Mouse (Mus musculus) neural tube, embryonic 13.5 days (tissue): ENCODE results near the gene Ttc39b. TPM values are rescaled to one million over a fixed set of nuclear protein-coding genes. Genes with fewer than 3 reads are reported as not detected.
A peak's percentile ranks its signal among the peaks of the same experiment; 100 is the strongest.

Experiments used
- ATAC-seq: fragments of 200-750 bp; cut with Nextera tagmentation; 2 replicates; pipeline ENCODE4 v1.8.0; 2017; ENCODE audit warnings: low read depth, mild to moderate bottlenecking, moderate TSS enrichment, moderate library complexity
- H3K27ac ChIP-seq: fragments of 300-500 bp; sonication (generic); replicated peaks from 2 replicates; pipeline ENCODE4 v1.5.1; 2015; ENCODE audit warnings: moderate library complexity, mild to moderate bottlenecking, inconsistent platforms
- H3K27me3 ChIP-seq: fragments of 300-500 bp; sonication (generic); 2 replicates; pipeline ENCODE4 v1.6.1; 2015; ENCODE audit warnings: mild to moderate bottlenecking, inconsistent platforms
- H3K36me3 ChIP-seq: fragments of 300-500 bp; sonication (generic); 2 replicates; pipeline ENCODE4 v1.6.1; 2015; ENCODE audit warnings: mild to moderate bottlenecking, inconsistent platforms
- H3K4me1 ChIP-seq: fragments of 300-500 bp; sonication (generic); replicated peaks from 2 replicates; pipeline ENCODE4 v1.6.1; 2015; ENCODE audit warnings: inconsistent platforms
- H3K4me2 ChIP-seq: fragments of 300-500 bp; sonication (generic); 2 replicates; pipeline ENCODE4 v1.6.1; 2015; ENCODE audit warnings: inconsistent platforms, mild to moderate bottlenecking, moderate library complexity
- H3K4me3 ChIP-seq: fragments of 300-500 bp; sonication (generic); 2 replicates; pipeline ENCODE4 v1.5.1; 2015; ENCODE audit warnings: mild to moderate bottlenecking, inconsistent platforms
- H3K9ac ChIP-seq: fragments of 300-500 bp; sonication (generic); 2 replicates; pipeline ENCODE4 v1.6.1; 2015; ENCODE audit warnings: moderate library complexity, mild to moderate bottlenecking, inconsistent platforms
- H3K9me3 ChIP-seq: fragments of 300-500 bp; sonication (generic); 2 replicates; pipeline ENCODE4 v1.6.1; 2016; ENCODE audit warnings: inconsistent platforms
- WGBS: fragments of 180-500 bp; shearing (Covaris S2); methylation state at CpG from one replicate; pipeline ENCODE4 v1.1.7; 2015; 5-methylcytosine and 5-hydroxymethylcytosine counted together
- polyA plus RNA-seq: library from polyadenylated mRNA; unstranded; fragments of >200 nt; fragmentation: Nextera tagmentation; extraction: Ambion mirVana; gene quantifications from 2 replicates; pipeline ENCODE4 v1.2.1, GENCODE M21; 2015

Gene Ttc39b
- polyA plus RNA-seq, 1 experiment from 2014 or later = 4.5 TPM

DNA sequence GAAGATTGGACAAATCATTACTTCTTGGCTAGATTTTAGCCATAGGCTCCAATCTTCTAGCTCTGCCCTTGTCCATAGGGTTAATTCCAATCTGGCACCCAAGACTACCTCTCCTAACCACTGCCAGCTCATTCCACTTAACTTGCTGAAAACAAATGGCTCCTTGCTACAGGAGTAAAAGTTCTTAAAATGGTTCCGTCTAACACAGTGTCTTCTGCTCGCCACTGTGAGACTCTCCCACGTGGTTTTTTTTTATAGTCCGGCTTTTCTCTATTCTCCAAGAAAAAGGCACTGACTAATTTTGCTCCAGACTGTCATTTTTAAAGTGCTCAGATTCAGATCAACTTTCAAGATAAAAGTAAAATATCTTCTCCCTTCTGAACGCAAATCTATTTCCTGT, 104.8 kb downstream of the Ttc39b start:
- no peak for ATAC-seq
- 90% methylated on average over 5 of the region's 5 CpGs for WGBS
- H3K9ac ChIP-seq = no peak overlapping the region
- no peaks in the 10 kb centered on the region for H3K36me3 ChIP-seq
- H3K27me3 ChIP-seq = no peaks in the 10 kb centered on the region
- no peak overlapping the region for H3K4me2 ChIP-seq
- no peaks in the 10 kb centered on the region for H3K9me3 ChIP-seq
- no peak overlapping the region for H3K4me3 ChIP-seq
- H3K4me1 ChIP-seq = no peaks in the 10 kb centered on the region
- H3K27ac ChIP-seq = no peak overlapping the region

DNA sequence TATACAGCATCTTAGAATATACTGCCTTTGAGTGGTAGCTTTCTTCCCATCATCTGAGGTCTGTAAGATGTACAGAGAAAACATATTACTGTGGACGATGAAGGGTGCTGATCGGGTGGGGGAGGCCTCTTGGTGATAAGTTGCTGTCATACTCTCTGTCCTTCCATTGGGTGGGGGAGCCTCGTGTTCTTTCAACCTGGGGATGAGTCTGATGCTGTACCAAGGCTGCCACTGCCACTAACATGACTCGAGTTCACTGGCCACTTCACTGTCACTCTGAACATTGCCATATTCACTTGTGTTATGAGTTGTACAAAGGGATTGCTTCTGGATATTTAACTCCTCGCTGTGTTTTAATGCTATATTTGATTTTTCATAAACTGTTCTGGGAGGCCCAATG, 106.9 kb downstream of the Ttc39b start:
- no peak overlapping the region for H3K9ac ChIP-seq
- WGBS = 85% methylated on average over 5 of the region's 5 CpGs
- H3K27ac ChIP-seq = no peak overlapping the region
- no peaks in the 10 kb centered on the region for H3K27me3 ChIP-seq
- H3K36me3 ChIP-seq = no peaks in the 10 kb centered on the region
- no peak for ATAC-seq
- H3K4me2 ChIP-seq = no peak overlapping the region
- H3K4me1 ChIP-seq = no peaks in the 10 kb centered on the region
- no peaks in the 10 kb centered on the region for H3K9me3 ChIP-seq
- no peak overlapping the region for H3K4me3 ChIP-seq

DNA sequence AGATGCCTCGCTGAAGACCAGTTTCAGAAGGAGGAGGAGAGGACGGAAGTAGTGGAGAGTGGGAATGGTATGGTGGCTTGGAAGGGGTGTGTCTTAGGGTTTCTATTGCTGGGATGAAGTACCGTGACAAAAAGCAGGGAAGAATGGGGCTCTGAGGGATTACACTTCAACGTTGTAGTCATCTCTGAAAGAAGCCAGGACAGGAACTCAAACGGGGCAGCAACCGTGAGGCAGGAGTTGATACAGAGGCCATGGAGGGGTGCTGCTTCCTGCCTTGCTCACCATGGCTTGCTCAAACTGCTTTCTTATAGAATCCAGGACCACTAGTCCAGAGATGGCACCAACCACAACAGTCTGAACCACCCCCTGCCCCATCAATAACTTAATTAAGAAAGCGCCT, 107.7 kb downstream of the Ttc39b start:
- Histone ChIP-seq H3K4me2 (no peak overlapping the region), H3K4me3 (no peak overlapping the region), H3K9ac (no peak overlapping the region), H3K27ac (no peak overlapping the region), H3K9me3 (no peaks in the 10 kb centered on the region), H3K4me1 (peaks cover 4% of the 10 kb centered on the region; the same call in 1 of the 2 replicates), H3K27me3 (no peaks in the 10 kb centered on the region), H3K36me3 (no peaks in the 10 kb centered on the region)
- no peak for ATAC-seq
- 80% methylated on average over 7 of the region's 7 CpGs for WGBS

DNA sequence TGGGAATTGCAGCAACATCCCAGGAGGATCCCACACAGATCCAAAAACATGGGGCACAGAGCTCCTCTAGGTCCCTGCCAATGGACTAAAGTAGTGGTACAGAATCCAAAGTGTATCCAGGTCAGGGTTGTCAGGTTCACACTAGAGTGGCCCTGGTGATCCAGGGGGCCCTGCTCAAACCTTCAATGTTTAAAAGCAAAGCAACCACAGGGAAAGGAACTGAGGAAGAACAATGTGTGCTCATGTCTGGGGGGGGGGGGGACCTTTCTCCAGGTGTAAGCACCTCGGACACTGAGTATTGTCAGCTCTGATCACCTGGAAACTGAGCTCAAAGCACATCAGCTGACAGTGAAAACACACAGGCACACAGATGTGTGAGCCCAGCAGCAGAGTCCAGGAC, 108.3 kb downstream of the Ttc39b start:
- no peaks in the 10 kb centered on the region for H3K9me3 ChIP-seq
- H3K4me2 ChIP-seq = no peak overlapping the region
- peaks cover 4% of the 10 kb centered on the region; the same call in 1 of the 2 replicates for H3K4me1 ChIP-seq
- H3K36me3 ChIP-seq = no peaks in the 10 kb centered on the region
- H3K27me3 ChIP-seq = no peaks in the 10 kb centered on the region
- no peak overlapping the region for H3K4me3 ChIP-seq
- H3K27ac ChIP-seq = no peak overlapping the region
- 100% methylated on average over 1 of the region's 1 CpGs for WGBS
- H3K9ac ChIP-seq = no peak overlapping the region
- ATAC-seq = no peak

DNA sequence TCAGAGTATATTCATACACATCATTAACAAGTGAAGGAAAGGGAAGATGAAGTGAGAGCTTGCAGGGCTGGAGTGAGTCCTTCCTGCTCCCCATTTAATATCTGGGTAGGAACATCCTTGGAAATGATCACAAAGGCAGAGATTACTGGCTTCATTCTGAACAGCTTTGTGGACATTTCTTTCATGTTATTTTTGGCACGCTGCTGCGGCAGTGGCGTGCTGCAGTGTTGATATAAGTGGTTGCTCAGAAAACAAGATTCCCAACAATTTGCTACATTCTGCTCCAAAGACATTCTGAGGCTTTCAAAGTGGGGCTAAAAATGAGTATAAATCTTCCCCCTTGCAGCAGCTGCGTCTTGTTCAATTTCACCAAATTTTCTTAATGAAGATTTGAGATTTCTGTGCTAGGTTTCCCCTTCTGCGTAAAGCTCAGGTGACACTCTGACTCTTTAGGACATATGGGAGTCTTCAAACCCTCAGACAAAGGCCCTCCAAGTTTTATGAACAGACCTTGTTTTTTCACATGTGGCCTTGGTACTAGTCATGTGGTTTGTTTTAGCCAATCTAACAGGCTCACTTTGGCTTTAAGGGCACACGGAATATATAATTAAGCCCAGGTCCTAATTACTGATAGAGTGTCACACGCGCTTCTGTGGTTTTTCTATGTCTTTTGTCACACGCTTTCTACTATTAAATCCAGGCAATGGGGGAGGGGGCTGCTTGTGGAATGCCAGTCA, 109.1 kb downstream of the Ttc39b start:
- no peaks in the 10 kb centered on the region for H3K36me3 ChIP-seq

DNA sequence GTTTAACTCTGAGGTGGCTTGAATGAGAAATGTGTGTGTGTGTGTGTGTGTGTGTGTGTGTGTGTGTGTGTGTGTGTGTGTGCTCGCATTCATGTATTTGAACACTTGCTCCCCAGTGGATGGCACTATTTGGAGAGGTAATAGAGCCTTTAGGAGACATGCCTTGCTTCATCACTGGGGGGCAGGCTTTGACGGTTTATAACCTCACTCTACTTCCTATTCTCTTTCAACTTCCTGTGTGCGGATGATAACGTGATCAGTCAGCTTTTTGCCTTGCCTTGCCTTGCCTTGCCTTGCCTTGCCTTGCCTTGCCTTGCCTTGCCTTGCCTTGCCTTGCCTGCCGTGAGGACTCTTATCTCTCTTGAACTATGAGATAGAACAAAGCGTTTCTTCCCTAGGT, 110.3 kb downstream of the Ttc39b start:
- no peaks in the 10 kb centered on the region for H3K36me3 ChIP-seq
- 85% methylated on average over 6 of the region's 6 CpGs for WGBS
- no peak for ATAC-seq
- H3K9ac ChIP-seq = no peak overlapping the region
- H3K4me2 ChIP-seq = no peak overlapping the region
- no peak overlapping the region for H3K27ac ChIP-seq
- no peak overlapping the region for H3K4me3 ChIP-seq
- no peaks in the 10 kb centered on the region for H3K27me3 ChIP-seq
- H3K4me1 ChIP-seq = peaks cover 4% of the 10 kb centered on the region; the same call in 1 of the 2 replicates
- H3K9me3 ChIP-seq = no peaks in the 10 kb centered on the region

More for the DNA sequence above, 109.1 kb downstream of the Ttc39b start:
- Histone ChIP-seq H3K4me3 (no peak overlapping the region), H3K4me1 (peaks cover 4% of the 10 kb centered on the region; the same call in 1 of the 2 replicates), H3K9me3 (no peaks in the 10 kb centered on the region), H3K4me2 (no peak overlapping the region), H3K27me3 (no peaks in the 10 kb centered on the region), H3K27ac (no peak overlapping the region), H3K9ac (no peak overlapping the region)
- WGBS = 83% methylated on average over 9 of the region's 9 CpGs
- ATAC-seq = no peak

DNA sequence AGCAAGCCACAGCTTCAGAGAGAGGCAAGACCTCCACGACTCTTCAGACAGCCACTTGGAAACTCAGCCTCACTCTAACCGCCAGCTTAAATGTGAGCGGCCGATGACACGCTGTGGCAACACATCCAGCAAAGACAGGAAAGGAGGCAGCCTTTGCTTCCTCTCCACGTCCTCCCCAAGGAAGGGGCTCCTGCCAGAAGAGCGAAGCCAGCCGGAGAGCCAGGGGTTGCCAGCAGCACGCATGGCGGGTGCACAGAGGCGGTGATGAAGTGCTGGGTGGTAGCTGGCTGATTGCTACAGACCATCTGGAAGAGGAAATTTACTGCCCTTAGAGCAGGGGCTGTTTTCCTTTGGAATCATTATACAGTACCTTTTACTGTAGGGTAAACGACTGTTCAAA, 112.3 kb downstream of the Ttc39b start:
- H3K27ac ChIP-seq = peak overlapping the region; percentile 34; the same call in 1 of the 2 replicates
- ATAC-seq = no peak
- H3K36me3 ChIP-seq = no peaks in the 10 kb centered on the region
- H3K9me3 ChIP-seq = no peaks in the 10 kb centered on the region
- WGBS = 48% methylated on average over 12 of the region's 12 CpGs
- no peak overlapping the region for H3K4me3 ChIP-seq
- 0 out of 2 replicates have a peak overlapping the region, but pooled peaks have one; percentile 21 for H3K4me2 ChIP-seq
- H3K9ac ChIP-seq = 0 out of 2 replicates have a peak overlapping the region, but pooled peaks have one; percentile 22
- H3K4me1 ChIP-seq = peaks cover 19% of the 10 kb centered on the region
- no peaks in the 10 kb centered on the region for H3K27me3 ChIP-seq

DNA sequence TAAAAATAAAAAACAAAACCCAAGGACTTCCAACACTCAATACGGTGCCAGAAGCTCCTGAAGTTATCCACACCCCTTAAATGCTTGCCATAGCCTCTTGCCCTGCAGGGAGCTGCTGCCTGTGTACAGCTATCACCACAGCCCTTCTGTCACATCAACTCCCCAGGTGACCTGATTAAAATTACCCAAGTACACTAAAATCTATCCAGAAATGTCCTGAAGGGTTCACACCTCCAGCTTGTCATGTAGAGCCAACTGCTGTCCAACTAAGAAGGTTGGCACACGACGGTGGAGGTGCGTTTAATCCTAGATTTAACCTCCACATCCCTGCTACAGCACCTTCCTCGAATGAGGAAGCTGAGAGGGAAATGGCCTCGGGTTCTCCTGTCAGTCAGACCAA, 113.6 kb downstream of the Ttc39b start:
- H3K9me3 ChIP-seq = no peaks in the 10 kb centered on the region
- WGBS = 86% methylated on average over 6 of the region's 6 CpGs
- H3K4me1 ChIP-seq = peaks cover 25% of the 10 kb centered on the region
- H3K27me3 ChIP-seq = no peaks in the 10 kb centered on the region
- H3K4me3 ChIP-seq = no peak overlapping the region
- no peak overlapping the region for H3K27ac ChIP-seq
- no peak overlapping the region for H3K4me2 ChIP-seq
- ATAC-seq = no peak
- no peaks in the 10 kb centered on the region for H3K36me3 ChIP-seq
- no peak overlapping the region for H3K9ac ChIP-seq

DNA sequence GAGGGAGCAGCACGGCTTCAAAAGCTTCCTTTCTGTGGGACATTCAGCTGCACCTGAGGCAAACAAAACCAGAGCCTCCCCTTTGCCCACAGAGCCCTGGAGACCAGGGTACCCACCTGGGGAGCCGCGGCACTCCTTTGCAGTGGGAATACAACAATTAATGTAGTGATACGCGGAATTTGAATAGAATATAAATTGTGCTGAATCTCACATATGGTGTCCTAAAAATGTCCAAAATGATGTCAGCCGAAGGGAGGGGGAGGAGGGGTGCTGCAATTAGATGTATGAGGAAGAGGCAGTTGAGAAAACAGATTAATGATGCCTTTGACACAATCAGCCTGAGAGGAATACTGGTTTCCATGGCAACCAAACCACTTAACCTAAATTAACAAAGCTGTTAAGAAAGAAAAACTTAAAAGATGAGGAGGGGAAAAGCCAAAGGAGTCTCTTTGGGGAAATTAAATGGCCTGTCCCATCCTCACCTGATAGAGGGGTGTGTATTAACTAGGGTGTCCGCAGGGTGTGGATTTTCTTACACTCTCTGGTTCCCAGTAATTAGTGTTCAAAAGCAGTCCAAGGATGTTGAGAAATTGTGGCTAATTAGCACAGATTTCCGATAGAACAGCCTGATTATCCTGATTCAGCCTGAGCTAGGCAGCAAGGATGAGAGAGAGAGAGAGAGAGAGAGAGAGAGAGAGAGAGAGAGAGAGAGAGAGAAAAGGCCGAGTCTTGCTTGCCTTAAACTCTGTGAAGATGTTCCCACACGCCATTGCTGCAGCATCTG, 117.1 kb downstream of the Ttc39b start:
- Histone ChIP-seq H3K27ac (peak overlapping the region; percentile 81), H3K4me1 (peaks cover 25% of the 10 kb centered on the region), H3K4me2 (peak overlapping the region; percentile 2; the same call in 1 of the 2 replicates), H3K27me3 (no peaks in the 10 kb centered on the region), H3K9me3 (no peaks in the 10 kb centered on the region), H3K36me3 (no peaks in the 10 kb centered on the region), H3K9ac (no peak overlapping the region), H3K4me3 (no peak overlapping the region)
- 37% methylated on average over 10 of the region's 10 CpGs for WGBS
- ATAC-seq = peak; percentile 74

DNA sequence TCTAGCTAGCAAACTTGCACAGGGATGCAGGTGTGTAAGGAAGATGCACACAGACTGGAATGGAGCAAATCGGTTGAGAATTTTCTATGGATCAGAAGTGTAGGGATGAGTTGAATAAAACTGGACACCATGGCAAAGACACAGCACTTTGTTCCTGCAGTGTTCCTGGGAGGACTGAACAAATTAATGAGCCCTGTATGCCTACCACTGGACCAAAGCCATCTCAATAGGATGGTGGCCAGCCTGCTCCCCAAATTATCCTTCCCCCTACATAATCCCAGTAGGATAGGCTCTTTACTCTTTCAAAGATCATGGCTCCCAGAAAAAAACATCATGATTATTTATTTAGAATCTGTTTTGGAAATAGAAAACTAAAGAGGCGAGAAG, 117.6 kb downstream of the Ttc39b start:
- Histone ChIP-seq H3K9ac (no peak overlapping the region), H3K4me2 (peak overlapping the region; percentile 2; the same call in 1 of the 2 replicates), H3K27me3 (no peaks in the 10 kb centered on the region), H3K36me3 (no peaks in the 10 kb centered on the region), H3K4me3 (no peak overlapping the region), H3K27ac (peak overlapping the region; percentile 81), H3K9me3 (no peaks in the 10 kb centered on the region), H3K4me1 (peaks cover 21% of the 10 kb centered on the region)
- 84% methylated on average over 2 of the region's 2 CpGs for WGBS
- ATAC-seq = no peak

DNA sequence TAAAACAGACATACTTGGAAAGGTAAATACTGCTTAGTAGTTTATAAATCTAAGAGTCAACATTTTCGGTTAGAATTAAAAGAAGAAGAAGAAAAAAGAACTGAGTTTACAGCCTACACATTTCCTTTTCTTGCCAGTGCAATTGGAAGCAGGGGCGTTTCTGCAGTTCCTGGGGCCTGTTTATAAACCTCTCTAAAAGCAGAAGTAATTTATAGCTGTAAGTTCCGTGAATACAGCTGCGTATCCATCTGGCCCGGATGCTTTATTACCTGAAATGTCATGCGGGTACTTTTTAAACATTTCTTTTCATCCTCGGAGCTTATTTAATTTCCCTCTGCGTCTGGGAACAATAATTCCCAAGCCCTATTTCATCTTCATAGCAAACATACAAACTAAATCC, 124.7 kb downstream of the Ttc39b start:
- 20% methylated on average over 8 of the region's 8 CpGs for WGBS
- Histone ChIP-seq H3K4me1 (peaks cover 5% of the 10 kb centered on the region), H3K27me3 (no peaks in the 10 kb centered on the region), H3K36me3 (no peaks in the 10 kb centered on the region), H3K4me3 (no peak overlapping the region), H3K9ac (no peak overlapping the region), H3K9me3 (no peaks in the 10 kb centered on the region), H3K4me2 (no peak overlapping the region), H3K27ac (no peak overlapping the region)
- ATAC-seq = no peak

DNA sequence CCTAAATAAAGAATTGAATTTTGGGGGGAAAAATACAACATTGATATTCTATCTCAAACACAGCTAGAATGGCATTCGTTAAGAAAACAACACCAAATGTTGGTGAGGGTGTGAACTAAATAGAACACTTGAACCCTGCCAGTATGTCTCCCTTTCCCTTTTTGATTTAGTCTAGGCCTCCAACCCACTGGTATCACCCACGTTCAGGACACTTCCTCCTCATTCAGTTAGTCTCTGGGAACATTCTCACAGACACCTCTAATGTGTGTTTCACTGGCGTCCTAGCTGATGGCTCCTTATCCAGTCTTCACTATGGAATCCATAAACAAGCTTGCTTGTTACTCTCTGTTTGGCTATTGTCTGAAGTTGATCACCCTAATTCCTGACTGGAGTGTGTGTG, 125.9 kb downstream of the Ttc39b start:
- H3K4me2 ChIP-seq = no peak overlapping the region
- H3K9ac ChIP-seq = no peak overlapping the region
- H3K27me3 ChIP-seq = no peaks in the 10 kb centered on the region
- H3K27ac ChIP-seq = no peak overlapping the region
- H3K9me3 ChIP-seq = no peaks in the 10 kb centered on the region
- ATAC-seq = no peak
- no peaks in the 10 kb centered on the region for H3K36me3 ChIP-seq
- peaks cover 5% of the 10 kb centered on the region for H3K4me1 ChIP-seq
- WGBS = 86% methylated on average over 3 of the region's 3 CpGs
- H3K4me3 ChIP-seq = no peak overlapping the region
